Mouse (Mus musculus) gastrocnemius, adult 2 months (tissue): ENCODE measurements around the gene Lyrm4. TPM values are rescaled to one million over a fixed set of nuclear protein-coding genes. Genes with fewer than 3 reads are reported as not detected.

Experiments used
- DNase-seq: peaks from one replicate; pipeline ENCODE4 v3.0.0; 2022
- H3K27ac ChIP-seq: fragments of 200-600 bp; 2 replicates; pipeline ENCODE4 v1.8.1; 2022; ENCODE audit warnings: mild to moderate bottlenecking
- H3K4me3 ChIP-seq: fragments of 200-600 bp; 2 replicates; pipeline ENCODE4 v1.8.1; 2022; ENCODE audit warnings: mild to moderate bottlenecking, moderate library complexity
- CTCF ChIP-seq: fragments of 200-600 bp; IDR thresholded peaks from 2 replicates; pipeline ENCODE4 v1.8.1; 2022; ENCODE audit warnings: antibody characterized with exemption, mild to moderate bottlenecking, moderate library complexity
- intact Hi-C: fragments of 180-260 bp; cut with DNase I; formaldehyde crosslinking; loops from one replicate; pipeline ENCODE4 v1.15.1; 2025
- long read RNA-seq, 2 experiments: library from polyadenylated mRNA; stranded (forward); transcript quantifications; one replicate each; pipeline ENCODE4 v2.0.0; 2021
- total RNA-seq, 2 experiments: library from RNA; stranded (reverse); gene quantifications; 2 replicates each; pipeline ENCODE4 v1.2.3; 2021

Lyrm4 gene
- 1 to 10 TPM; 4.4 to 6.4 TPM for total RNA-seq
- long read RNA-seq, experiment 1, transcript Lyrm4-201 (3 exons, 2,086 nt): major isoform, 11 of 26 reads
- long read RNA-seq, experiment 1, partial matches to known transcripts: 0 of 26 reads
- long read RNA-seq, experiment 1, other reads (novel, unspliced or antisense): 15 of 26 reads
- long read RNA-seq, experiment 2, transcript Lyrm4-201 (3 exons, 2,086 nt): major isoform, 5 of 25 reads
- long read RNA-seq, experiment 2, partial matches to known transcripts: 0 of 25 reads
- long read RNA-seq, experiment 2, other reads (novel, unspliced or antisense): 20 of 25 reads

DNA sequence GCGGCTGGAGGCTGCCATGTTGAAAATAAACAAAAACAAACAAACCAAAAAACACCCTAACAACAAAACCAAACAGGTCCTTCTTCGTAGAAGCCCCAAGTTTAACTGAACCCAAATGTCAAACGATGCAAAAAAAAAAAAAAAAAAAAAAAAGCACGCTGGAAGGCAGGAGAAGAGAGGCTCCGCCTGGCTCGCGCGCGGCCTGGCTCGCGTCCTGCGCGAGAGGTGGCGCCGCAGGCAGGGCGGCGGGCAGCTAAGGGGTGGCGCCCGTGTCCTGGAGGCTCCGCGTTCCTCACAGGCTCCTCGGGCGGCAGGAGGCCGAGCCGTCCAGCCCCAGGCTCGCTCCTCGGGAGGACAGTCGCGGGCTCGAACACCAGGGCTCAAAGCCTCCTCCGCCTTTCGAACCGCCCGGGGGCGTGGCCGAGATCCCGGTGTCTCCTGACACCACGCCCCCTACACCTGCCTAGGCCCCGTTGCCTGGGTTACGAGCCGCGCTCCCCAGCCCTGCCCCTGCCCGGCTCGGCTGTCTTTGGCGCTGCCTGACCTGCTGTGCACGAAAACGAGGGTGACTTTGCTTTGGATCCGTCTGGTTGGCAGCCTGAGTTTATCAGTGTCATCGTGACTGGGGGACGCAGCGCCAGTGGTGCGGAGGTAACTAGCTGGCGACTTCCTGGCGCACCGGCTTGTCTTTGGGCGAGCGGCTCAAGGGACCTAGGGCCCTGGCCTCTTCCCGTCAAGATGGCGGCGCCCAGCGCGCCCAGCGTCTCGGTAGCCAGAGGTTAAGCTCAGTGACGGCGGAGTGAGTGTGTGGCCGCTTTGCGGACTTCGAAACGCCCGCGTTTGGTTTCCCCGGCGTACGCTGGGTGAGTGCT lies at the start of gene Lyrm4, which contains the start of gene Fars2:
TSS of gene Lyrm4 (minus strand) at position 384 of the 872 bp plus-strand sequence.
TSS of gene Fars2 (plus strand) at position 270 of the 872 bp plus-strand sequence.
- intact Hi-C loops: loop anchor here (2.0 kb wide), 1 partner anchor 99 kb away; no protein-coding TSS in a partner anchor
- peak; percentile 5; the same call in 1 of the 2 replicates for TF ChIP-seq CTCF
- DNase-seq: peak; percentile 99
- peak within 1 kb of the TSS; percentile 83 for H3K4me3 ChIP-seq
- H3K27ac ChIP-seq: peak within 1 kb of the TSS; percentile 98

DNA sequence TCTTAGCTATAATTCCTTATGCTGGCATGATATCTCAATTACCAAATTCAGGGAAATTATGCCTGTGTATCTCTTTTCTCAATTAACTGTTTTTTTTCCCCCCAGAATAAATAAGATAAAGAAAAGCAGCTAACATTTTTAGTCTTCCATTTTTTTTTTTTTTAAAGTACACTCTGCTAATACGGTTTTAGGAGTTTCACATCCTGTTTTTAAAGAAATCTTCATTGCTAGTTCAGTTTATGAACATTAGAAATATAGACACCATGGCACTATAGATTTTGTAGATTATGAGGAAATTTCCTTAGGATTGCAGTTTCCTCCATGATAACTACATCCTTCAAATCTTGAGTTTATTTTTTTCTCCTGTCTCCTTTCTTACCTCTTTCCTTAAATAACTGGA lies 46.6 kb upstream of the Lyrm4 start:
- DNase-seq: no peak
- no peak overlapping the region for H3K4me3 ChIP-seq
- TF ChIP-seq CTCF: no peak
- intact Hi-C loops: no loop called here
- no peak overlapping the region for H3K27ac ChIP-seq

GRCm38 (mm10) chr13:36163411-36163810 lies 46.1 kb upstream of the Lyrm4 start:
- no peak for DNase-seq
- TF ChIP-seq CTCF: no peak
- intact Hi-C loops: no loop called here
- H3K4me3 ChIP-seq: no peak overlapping the region
- H3K27ac ChIP-seq: no peak overlapping the region

GRCm38 (mm10) chr13:36156340-36156931 lies 39.1 kb upstream of the Lyrm4 start:
- DNase-seq: peak; percentile 33
- no peak overlapping the region for H3K27ac ChIP-seq
- no peak for TF ChIP-seq CTCF
- H3K4me3 ChIP-seq: no peak overlapping the region
- intact Hi-C loops: no loop called here

GRCm38 (mm10) chr13:36152728-36153498 lies 35.6 kb upstream of the Lyrm4 start:
- DNase-seq: no peak

DNA sequence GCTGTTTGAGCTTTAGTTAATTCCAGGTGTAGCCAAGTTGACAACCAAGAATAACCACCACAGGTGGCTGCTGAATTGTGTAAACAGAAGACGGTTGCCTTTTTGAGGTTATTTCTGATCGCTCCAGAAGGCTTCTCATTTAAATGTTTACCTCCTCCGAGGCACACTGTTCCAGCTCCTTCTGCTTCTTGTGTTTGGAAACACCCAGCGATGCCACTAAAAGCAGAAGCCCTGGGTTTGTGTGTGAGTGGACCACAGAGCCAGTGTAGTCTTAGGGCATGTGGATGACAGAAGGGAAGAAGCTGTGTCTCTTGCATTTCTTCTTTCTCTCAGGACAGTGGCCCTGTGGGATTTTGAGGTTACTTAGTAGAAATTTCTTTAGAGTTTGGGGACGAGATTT lies 32.9 kb upstream of the Lyrm4 start:
- no peak for TF ChIP-seq CTCF
- DNase-seq: no peak
- Histone ChIP-seq H3K27ac (no peak overlapping the region), H3K4me3 (no peak overlapping the region)
- intact Hi-C loops: no loop called here

More at GRCm38 (mm10) chr13:36152728-36153498, 35.6 kb upstream of the Lyrm4 start:
- Histone ChIP-seq H3K27ac (no peak overlapping the region), H3K4me3 (no peak overlapping the region)
- TF ChIP-seq CTCF: no peak
- intact Hi-C loops: no loop called here

GRCm38 (mm10) chr13:36149175-36149939 lies 32.0 kb upstream of the Lyrm4 start:
- H3K4me3 ChIP-seq: no peak overlapping the region
- H3K27ac ChIP-seq: no peak overlapping the region
- no peak for TF ChIP-seq CTCF
- DNase-seq: no peak
- intact Hi-C loops: no loop called here

DNA sequence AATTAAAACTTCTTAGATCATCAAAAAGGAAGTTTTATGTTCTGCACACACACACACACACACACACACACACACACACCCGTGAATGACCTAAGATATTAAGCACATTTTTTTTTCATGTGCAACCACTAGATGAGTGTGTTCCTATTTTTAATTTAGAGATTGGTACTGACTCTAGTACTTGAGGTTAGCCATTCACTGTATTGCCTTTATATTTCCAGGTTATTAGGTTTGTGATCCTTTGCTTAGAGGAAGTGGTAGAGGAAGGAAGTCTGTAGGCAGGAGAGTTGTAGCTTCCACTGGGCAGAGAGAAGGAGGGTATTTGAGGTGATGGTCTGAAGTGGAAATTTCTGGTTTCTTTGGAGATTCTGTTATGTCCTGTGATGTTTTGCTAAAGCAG lies 28.3 kb upstream of the Lyrm4 start:
- Histone ChIP-seq H3K27ac (no peak overlapping the region), H3K4me3 (no peak overlapping the region)
- no peak for TF ChIP-seq CTCF
- intact Hi-C loops: no loop called here
- no peak for DNase-seq

DNA sequence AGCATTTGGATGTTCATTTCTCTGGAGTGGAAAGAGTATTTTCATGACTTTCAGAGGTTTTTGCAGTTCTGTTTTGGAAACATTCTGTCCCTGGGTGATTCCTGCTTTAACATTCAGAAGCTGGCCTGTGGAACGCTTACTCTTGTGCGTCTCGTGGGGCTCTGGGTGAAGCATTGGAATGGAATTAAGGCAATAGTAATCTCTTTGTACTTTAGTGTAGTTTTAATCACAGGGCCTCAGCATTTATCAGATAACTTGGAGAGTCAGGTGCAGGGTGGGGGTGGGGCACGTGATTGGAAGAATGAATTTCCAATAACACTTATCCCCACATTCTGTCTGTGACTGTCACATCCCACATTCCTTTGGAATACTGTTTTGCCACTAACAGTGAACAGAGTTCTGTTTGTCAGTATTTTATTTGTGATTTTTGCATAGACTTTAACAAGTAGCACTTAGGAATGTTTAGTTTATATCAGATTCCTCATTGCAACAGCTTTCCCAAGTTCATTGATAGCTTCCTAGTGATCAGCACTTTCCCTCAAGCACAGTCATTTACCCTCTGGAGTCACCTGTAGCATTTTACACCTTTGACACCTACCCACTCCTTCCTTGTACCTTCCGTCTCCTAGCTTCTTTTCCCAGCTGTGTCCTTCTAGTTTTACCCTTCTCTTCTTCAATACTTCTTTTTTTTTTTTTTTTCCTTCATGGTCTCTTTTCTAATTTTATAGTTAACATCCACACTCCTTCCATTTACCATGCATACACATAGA lies 23.1 kb upstream of the Lyrm4 start:
- TF ChIP-seq CTCF: no peak
- Histone ChIP-seq H3K27ac (no peak overlapping the region), H3K4me3 (no peak overlapping the region)
- DNase-seq: no peak
- intact Hi-C loops: no loop called here

GRCm38 (mm10) chr13:36139703-36140102 lies 22.4 kb upstream of the Lyrm4 start:
- H3K27ac ChIP-seq: no peak overlapping the region
- no peak for TF ChIP-seq CTCF
- intact Hi-C loops: no loop called here
- DNase-seq: no peak
- no peak overlapping the region for H3K4me3 ChIP-seq
